Mouse (Mus musculus): Measurements from ENCODE around the gene Lamtor4. TPM values are rescaled to one million over a fixed set of nuclear protein-coding genes. Genes with fewer than 3 reads are reported as not detected.

The Lamtor4 gene
- polyA plus RNA-seq, 1 experiment from 2014 or later, result 101 TPM

DNA sequence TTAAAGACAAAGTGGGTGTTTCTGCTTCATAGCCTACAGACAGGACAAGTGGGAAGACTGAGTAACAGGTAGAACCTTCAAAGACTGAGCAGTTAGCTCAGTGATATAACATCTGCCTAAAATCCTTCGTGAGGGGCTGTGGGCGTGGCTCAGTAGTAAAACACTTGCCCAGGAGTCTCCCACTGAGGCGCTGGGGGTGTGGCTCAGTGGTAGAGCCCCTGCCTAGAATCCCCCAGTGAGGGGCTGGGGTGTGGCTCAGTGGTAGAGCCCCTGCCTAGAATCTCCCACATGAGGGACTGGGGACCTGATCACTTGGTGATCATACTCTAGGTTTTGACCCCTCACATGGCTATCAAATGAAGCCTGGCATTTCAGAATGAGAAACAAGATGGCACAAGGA is 2.8 kb downstream of the Lamtor4 start:
- Histone ChIP-seq H3K36me3 (ENCODE audit: control insufficient read depth, insufficient read depth, low read length) (peaks cover 23% of the 10 kb centered on the region), H3K9me3 (ENCODE audit: control insufficient read depth, low read length) (no peaks in the 10 kb centered on the region), H3K4me2 (ENCODE audit: low read depth, low read length) (no peak overlapping the region), H3K27me3 (replicated peaks; ENCODE audit: control insufficient read depth, insufficient read depth, low read length) (no peaks in the 10 kb centered on the region), H3K4me3 (ENCODE audit: low read length) (no peak overlapping the region), H3K9ac (ENCODE audit: low read depth, low read length) (no peak overlapping the region), H3K4me1 (ENCODE audit: control insufficient read depth, insufficient read depth, low read length) (peaks cover 30% of the 10 kb centered on the region), H3K27ac (ENCODE audit: low read length) (no peak overlapping the region)
- no peak for ATAC-seq
- WGBS, result 78% methylated on average over 3 of the region's 3 CpGs

DNA sequence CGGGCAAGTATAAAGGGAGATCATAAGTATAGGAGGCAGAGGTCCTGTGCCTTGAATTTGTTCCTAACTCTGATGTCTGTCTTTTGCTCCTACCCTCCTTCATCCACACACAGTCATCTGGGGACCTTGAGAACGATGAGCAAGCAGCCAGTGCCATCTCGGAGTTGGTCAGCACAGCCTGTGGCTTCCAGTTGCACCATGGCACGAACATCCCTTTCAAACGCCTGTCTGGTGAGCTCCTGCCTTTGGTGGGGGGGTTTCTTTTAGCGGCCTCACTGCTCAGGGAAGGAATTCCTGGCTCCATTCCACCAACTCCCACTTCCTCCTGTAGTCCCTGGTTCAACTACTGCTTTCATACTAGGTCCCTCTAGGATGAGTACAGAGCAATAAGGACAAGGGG is 3.3 kb downstream of the Lamtor4 start:
- peaks cover 30% of the 10 kb centered on the region for H3K4me1 ChIP-seq (ENCODE audit: control insufficient read depth, insufficient read depth, low read length)
- H3K27ac ChIP-seq (ENCODE audit: low read length), result no peak overlapping the region
- H3K27me3 ChIP-seq (replicated peaks; ENCODE audit: control insufficient read depth, insufficient read depth, low read length), result no peaks in the 10 kb centered on the region
- H3K9ac ChIP-seq (ENCODE audit: low read depth, low read length), result no peak overlapping the region; the same call in 1 of the 2 replicates
- no peak overlapping the region for H3K4me2 ChIP-seq (ENCODE audit: low read depth, low read length)
- no peak overlapping the region for H3K4me3 ChIP-seq (ENCODE audit: low read length)
- H3K36me3 ChIP-seq (ENCODE audit: control insufficient read depth, insufficient read depth, low read length), result peaks cover 23% of the 10 kb centered on the region
- no peaks in the 10 kb centered on the region for H3K9me3 ChIP-seq (ENCODE audit: control insufficient read depth, low read length)
- no peak for ATAC-seq
- 78% methylated on average over 6 of the region's 6 CpGs for WGBS

DNA sequence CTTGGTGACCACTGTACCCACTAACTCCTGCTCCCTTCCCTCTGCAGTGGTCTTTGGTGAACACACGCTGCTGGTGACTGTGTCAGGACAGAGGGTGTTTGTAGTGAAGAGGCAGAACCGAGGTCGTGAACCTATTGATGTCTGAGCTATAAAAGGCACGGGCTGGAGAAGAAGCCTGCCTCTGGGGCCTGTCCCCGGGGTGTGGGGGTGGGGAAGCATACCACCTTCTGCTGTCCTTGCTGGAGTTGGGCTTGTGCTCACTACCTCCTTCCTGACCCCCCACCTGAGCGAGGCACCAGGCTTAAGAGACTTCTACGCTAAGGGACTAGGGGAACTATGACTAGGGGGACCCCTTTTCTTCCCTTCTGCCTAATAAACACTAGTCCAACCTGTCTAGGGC is 3.7 kb downstream of the Lamtor4 start:
- no peaks in the 10 kb centered on the region for H3K27me3 ChIP-seq (replicated peaks; ENCODE audit: control insufficient read depth, insufficient read depth, low read length)
- H3K4me2 ChIP-seq (ENCODE audit: low read depth, low read length), result no peak overlapping the region
- no peak overlapping the region for H3K27ac ChIP-seq (ENCODE audit: low read length)
- H3K36me3 ChIP-seq (ENCODE audit: control insufficient read depth, insufficient read depth, low read length), result peaks cover 23% of the 10 kb centered on the region
- H3K9ac ChIP-seq (ENCODE audit: low read depth, low read length), result no peak overlapping the region; the same call in 1 of the 2 replicates
- peaks cover 30% of the 10 kb centered on the region for H3K4me1 ChIP-seq (ENCODE audit: control insufficient read depth, insufficient read depth, low read length)
- WGBS, result 53% methylated on average over 7 of the region's 7 CpGs
- H3K9me3 ChIP-seq (ENCODE audit: control insufficient read depth, low read length), result no peaks in the 10 kb centered on the region
- no peak overlapping the region for H3K4me3 ChIP-seq (ENCODE audit: low read length)
- no peak for ATAC-seq

DNA sequence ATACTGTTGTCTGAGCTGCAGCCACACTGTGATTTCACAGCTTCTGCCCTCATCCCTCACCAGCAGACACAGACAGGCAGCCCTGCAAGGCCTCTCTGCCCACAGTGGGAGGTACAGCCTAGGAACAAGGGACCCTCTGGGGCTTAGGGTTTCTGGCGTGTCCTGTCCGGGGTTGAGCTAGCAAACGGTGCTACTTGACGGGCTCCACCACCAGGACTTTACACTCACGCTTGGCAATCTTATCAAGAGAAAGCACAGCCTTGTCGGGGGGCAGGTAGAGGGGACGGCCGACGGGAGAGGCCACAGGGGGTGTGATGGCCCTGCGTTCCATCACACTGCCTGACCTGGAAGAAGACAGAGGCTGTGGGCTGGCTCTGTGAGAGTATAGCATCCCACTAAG is 4.8 kb downstream of the Lamtor4 start:
- ATAC-seq, result no peak
- no peaks in the 10 kb centered on the region for H3K27me3 ChIP-seq (replicated peaks; ENCODE audit: control insufficient read depth, insufficient read depth, low read length)
- no peaks in the 10 kb centered on the region for H3K9me3 ChIP-seq (ENCODE audit: control insufficient read depth, low read length)
- H3K9ac ChIP-seq (ENCODE audit: low read depth, low read length), result 0 out of 2 replicates have a peak overlapping the region, but pooled peaks have one; percentile 24
- H3K4me1 ChIP-seq (ENCODE audit: control insufficient read depth, insufficient read depth, low read length), result peaks cover 24% of the 10 kb centered on the region
- no peak overlapping the region for H3K27ac ChIP-seq (ENCODE audit: low read length)
- H3K36me3 ChIP-seq (ENCODE audit: control insufficient read depth, insufficient read depth, low read length), result peaks cover 23% of the 10 kb centered on the region
- 73% methylated on average over 10 of the region's 10 CpGs for WGBS
- H3K4me2 ChIP-seq (ENCODE audit: low read depth, low read length), result no peak overlapping the region
- H3K4me3 ChIP-seq (ENCODE audit: low read length), result no peak overlapping the region

DNA sequence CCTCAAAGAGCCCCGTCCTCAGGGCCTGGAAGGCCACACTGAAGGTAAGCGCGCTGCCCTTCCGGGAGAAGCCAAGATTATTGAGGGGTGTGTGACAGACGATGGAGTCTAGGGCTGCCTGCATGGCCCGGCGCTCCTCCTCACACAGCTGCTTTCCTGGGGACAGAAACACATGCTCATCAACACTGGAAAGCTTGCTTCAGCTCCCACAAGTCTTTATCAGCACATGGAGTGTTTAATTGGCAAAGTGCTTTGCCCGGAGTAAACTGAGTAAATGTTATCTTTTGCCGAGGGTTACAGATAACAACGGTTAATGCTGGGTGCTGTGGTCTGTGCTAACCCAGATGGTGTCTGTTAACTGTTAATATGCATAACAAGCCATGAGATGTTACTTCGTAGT is 5.6 kb downstream of the Lamtor4 start:
- peaks cover 24% of the 10 kb centered on the region for H3K4me1 ChIP-seq (ENCODE audit: control insufficient read depth, insufficient read depth, low read length)
- no peak overlapping the region for H3K27ac ChIP-seq (ENCODE audit: low read length)
- H3K9ac ChIP-seq (ENCODE audit: low read depth, low read length), result 0 out of 2 replicates have a peak overlapping the region, but pooled peaks have one; percentile 24
- ATAC-seq, result no peak
- H3K9me3 ChIP-seq (ENCODE audit: control insufficient read depth, low read length), result no peaks in the 10 kb centered on the region
- H3K4me2 ChIP-seq (ENCODE audit: low read depth, low read length), result no peak overlapping the region
- peaks cover 23% of the 10 kb centered on the region for H3K36me3 ChIP-seq (ENCODE audit: control insufficient read depth, insufficient read depth, low read length)
- WGBS, result 74% methylated on average over 11 of the region's 11 CpGs
- no peaks in the 10 kb centered on the region for H3K27me3 ChIP-seq (replicated peaks; ENCODE audit: control insufficient read depth, insufficient read depth, low read length)
- H3K4me3 ChIP-seq (ENCODE audit: low read length), result no peak overlapping the region

DNA sequence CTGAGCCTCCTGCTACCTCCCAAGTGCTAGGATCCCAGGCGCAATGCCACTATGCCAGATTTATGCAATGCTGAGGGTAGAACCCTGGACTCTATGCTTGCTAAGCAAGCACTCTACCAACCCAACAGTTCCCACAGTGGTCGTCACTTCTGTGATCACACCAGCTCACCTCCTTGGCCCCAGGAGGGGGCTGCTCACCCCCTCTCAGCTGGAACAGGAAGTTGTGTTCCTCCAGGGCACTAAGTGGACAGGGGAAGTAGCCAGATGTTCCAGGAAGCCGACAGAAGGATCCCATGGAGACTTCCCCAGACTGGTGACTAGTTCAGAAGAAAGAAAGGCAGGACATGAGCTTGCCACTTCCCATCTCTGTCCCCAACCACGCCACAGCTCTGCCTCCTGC is 6.7 kb downstream of the Lamtor4 start:
- H3K4me3 ChIP-seq (ENCODE audit: low read length), result no peak overlapping the region
- ATAC-seq, result no peak
- H3K4me1 ChIP-seq (ENCODE audit: control insufficient read depth, insufficient read depth, low read length), result peaks cover 19% of the 10 kb centered on the region
- no peaks in the 10 kb centered on the region for H3K9me3 ChIP-seq (ENCODE audit: control insufficient read depth, low read length)
- no peak overlapping the region for H3K27ac ChIP-seq (ENCODE audit: low read length)
- no peaks in the 10 kb centered on the region for H3K27me3 ChIP-seq (replicated peaks; ENCODE audit: control insufficient read depth, insufficient read depth, low read length)
- H3K4me2 ChIP-seq (ENCODE audit: low read depth, low read length), result 0 out of 2 replicates have a peak overlapping the region, but pooled peaks have one; percentile 99
- no peak overlapping the region for H3K9ac ChIP-seq (ENCODE audit: low read depth, low read length)
- H3K36me3 ChIP-seq (ENCODE audit: control insufficient read depth, insufficient read depth, low read length), result peaks cover 23% of the 10 kb centered on the region
- 68% methylated on average over 4 of the region's 4 CpGs for WGBS

DNA sequence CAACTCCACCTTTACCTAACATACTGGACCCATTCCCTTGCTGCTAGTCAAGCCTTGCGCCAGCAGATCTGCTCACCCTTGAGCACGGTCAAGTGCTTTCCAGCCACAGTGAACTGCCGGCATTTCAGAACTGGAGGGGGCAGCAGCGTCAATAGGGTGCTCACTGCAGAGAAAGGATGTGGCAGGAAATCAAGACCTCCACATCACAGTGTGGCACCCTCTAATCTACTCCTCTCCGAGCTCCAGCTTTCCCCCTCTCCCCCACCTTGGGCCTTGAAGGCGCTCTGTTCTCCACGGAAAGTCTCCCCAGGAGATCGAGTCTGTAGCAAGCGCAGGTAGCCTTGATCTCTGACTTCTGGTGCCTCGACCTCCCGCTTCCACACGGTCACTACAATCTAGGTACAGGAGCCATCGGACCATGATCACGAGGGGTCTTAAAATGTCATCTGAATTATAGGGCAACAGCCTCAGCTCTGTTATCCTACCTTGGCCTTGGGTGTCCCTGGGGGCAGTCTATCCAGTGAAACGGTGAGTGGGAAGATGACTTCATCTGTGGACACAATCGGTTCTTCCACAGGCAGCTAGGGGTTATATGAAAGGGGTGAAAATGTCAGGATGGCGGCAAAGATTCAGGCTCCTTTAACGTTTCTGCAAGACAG is 7.4 kb downstream of the Lamtor4 start:
- Histone ChIP-seq H3K9me3 (ENCODE audit: control insufficient read depth, low read length) (no peaks in the 10 kb centered on the region), H3K4me3 (ENCODE audit: low read length) (peak overlapping the region; percentile 86), H3K36me3 (ENCODE audit: control insufficient read depth, insufficient read depth, low read length) (peaks cover 23% of the 10 kb centered on the region), H3K27me3 (replicated peaks; ENCODE audit: control insufficient read depth, insufficient read depth, low read length) (no peaks in the 10 kb centered on the region), H3K4me1 (ENCODE audit: control insufficient read depth, insufficient read depth, low read length) (peaks cover 19% of the 10 kb centered on the region), H3K27ac (ENCODE audit: low read length) (no peak overlapping the region), H3K9ac (ENCODE audit: low read depth, low read length) (peak overlapping the region; percentile 89), H3K4me2 (ENCODE audit: low read depth, low read length) (peak overlapping the region; percentile 99)
- no peak for ATAC-seq
- WGBS, result 63% methylated on average over 18 of the region's 18 CpGs

DNA sequence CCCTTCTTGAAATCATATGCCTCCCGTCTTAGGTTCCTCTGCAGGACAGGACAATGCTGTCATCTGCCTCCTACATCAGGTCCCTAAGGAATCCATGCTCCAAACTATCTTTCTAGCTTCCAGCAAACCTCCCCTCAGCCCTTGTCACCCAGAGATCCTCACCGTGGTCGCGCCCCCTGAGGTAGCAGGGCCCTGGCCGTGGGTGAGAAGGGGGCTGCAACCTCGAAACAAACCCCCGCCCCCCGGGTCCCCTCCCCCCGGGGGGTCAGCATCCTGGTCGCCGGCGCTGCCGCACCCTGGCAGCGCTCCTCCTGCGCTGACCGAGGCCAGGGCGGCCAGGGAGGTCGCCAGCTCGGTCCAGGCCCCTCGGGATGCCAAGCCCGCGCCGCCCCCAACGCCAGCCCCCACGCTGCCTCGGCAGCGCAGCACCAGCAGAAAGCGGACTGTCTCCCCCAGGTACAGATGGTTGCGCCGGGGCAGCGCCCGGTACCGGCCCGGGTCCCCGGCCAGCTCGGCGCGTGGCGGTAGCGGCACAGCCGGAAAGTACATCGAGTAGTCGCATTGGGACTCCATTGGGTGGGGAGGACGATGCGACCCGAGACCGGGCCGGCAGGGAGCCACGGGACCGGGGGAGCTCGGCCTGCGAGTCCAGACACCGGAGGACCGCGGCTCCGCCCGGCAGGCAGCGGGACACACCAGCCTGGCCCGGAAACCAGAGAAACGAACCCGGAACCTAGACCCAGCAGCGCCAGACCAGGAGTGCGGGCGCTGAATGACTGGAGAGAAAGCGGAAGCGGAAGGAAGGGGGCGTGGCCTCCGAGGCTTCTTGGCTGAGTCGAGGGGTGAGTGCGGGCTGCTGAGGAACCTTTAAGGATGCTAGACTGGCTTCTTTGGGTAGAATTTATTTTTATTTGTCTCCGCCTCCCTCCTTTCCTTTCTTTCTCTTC is 8.3 kb downstream of the Lamtor4 start, which contains the start of gene BC037034:
TSS of gene BC037034 (minus strand) at position 774 of the 947 bp plus-strand sequence.
- Histone ChIP-seq H3K36me3 (ENCODE audit: control insufficient read depth, insufficient read depth, low read length) (peaks cover 22% of the 10 kb centered on the region), H3K4me3 (ENCODE audit: low read length) (peak within 1 kb of the TSS; percentile 86), H3K9ac (ENCODE audit: low read depth, low read length) (peak within 1 kb of the TSS; percentile 89), H3K27me3 (replicated peaks; ENCODE audit: control insufficient read depth, insufficient read depth, low read length) (no peaks in the 10 kb centered on the region), H3K9me3 (ENCODE audit: control insufficient read depth, low read length) (no peaks in the 10 kb centered on the region), H3K4me2 (ENCODE audit: low read depth, low read length) (peak within 1 kb of the TSS; percentile 99), H3K4me1 (ENCODE audit: control insufficient read depth, insufficient read depth, low read length) (peaks cover 19% of the 10 kb centered on the region), H3K27ac (ENCODE audit: low read length) (peak within 1 kb of the TSS; percentile 80)
- under 1% methylated on average over 71 of the region's 71 CpGs for WGBS
- peak; percentile 92 for ATAC-seq

DNA sequence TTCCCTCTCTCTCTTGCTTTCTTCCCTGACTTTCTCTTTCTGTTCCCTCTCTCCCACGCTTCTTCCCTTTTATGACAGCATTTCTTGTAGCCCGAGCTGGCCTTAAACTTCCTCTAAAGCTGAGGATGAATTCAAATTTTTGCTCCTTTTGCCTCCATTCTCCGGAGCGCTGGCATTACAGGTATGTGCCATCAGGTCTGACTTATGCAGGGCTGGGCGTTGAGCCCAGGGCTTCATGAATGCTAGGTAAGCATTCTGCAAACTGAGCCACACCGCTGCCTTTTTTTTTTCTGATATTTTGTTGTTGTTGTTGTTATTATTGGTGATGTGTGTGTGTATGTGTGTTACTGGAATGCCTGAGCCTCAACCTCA is 8.9 kb downstream of the Lamtor4 start:
- Histone ChIP-seq H3K4me2 (ENCODE audit: low read depth, low read length) (peak overlapping the region; percentile 99), H3K4me3 (ENCODE audit: low read length) (peak overlapping the region; percentile 86), H3K9ac (ENCODE audit: low read depth, low read length) (peak overlapping the region; percentile 89), H3K36me3 (ENCODE audit: control insufficient read depth, insufficient read depth, low read length) (peaks cover 16% of the 10 kb centered on the region), H3K9me3 (ENCODE audit: control insufficient read depth, low read length) (no peaks in the 10 kb centered on the region), H3K4me1 (ENCODE audit: control insufficient read depth, insufficient read depth, low read length) (peaks cover 19% of the 10 kb centered on the region), H3K27me3 (replicated peaks; ENCODE audit: control insufficient read depth, insufficient read depth, low read length) (no peaks in the 10 kb centered on the region), H3K27ac (ENCODE audit: low read length) (0 out of 2 replicates have a peak overlapping the region, but pooled peaks have one; percentile 1)
- ATAC-seq, result no peak
- 10% methylated on average over 6 of the region's 6 CpGs for WGBS

All from intestine, embryonic 16.5 days (tissue).